Mouse (Mus musculus): ENCODE results near the gene Rpl13a. TPM values are rescaled to one million over a fixed set of nuclear protein-coding genes. Genes with fewer than 3 reads are reported as not detected.
A peak's percentile ranks its signal among the peaks of the same experiment; 100 is the strongest.
"Not testable (repeated sequence)": the region's sequence is repeated elsewhere in the genome, so short reads cannot be mapped to it uniquely, and the experiment has no call there.

Rpl13a gene
- polyA plus RNA-seq, 1 experiment from 2014 or later, result 1,710 TPM

DNA sequence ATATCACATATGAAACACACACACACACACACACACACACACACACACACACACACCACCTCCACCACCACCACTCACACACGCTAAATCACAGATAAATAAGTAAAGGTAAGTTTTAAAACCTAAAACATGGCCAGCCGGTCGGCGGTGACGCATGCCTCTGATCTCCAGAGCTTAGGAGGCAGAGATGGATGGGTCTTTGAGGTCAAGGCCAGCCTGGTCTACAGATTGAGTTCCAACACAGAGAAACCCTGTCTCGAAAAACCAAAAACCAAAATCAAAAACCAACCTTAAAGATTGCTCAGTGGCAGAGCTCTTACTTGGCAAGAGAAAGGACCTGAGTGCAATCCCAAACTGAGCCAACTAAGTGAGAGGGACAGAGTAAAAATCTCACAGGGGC, 28.5 kb downstream of the Rpl13a start:
- no peak for ATAC-seq (replicated peaks; ENCODE audit: low FRiP score, low TSS enrichment, low read depth)
- H3K27ac ChIP-seq (ENCODE audit: low read depth), result no peak overlapping the region
- WGBS, result 88% methylated on average over 6 of the region's 6 CpGs

DNA sequence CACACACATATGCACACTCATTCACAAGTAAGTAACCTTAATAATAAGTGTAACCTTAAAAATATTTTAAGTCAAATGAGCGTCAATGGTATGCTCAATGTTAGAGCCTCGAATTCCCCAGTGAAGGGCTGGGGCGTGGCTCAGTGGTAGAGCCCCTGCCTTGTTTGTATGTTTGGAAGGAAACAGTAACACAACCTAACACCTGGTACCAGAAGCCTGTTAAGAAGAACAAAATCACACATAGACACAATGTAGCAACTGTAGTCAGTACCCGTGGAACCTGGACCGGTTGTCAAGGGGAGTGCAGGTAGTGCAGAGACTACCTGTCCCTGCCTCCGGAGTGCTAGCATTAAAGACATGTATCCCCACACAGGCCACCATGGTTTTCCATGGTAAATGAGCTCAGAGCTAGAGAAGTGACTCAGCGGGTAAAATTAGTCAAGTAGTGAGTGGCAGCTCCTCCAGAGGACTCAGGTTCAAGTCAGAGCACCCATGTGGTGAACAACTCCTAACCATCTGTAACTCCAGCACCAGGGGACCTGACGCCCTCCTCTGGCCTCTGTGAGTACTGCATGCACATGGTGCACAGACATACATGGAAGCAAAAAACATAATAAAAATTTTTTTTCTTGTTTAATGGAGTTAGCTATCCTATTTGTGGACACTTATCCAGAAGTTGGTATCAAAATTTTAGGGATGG, 29.9 kb downstream of the Rpl13a start:
- 0 out of 2 replicates have a peak, but pooled peaks cover 3% of the 10 kb centered on the region for H3K36me3 ChIP-seq (ENCODE audit: control insufficient read depth, insufficient read depth, low read length)
- DNase-seq (ENCODE audit: low spot score) (no peak), ATAC-seq (replicated peaks; ENCODE audit: low FRiP score, low TSS enrichment, low read depth) (no peak)
- no peak overlapping the region for H3K27ac ChIP-seq (ENCODE audit: low read depth)
- H3K4me1 ChIP-seq (replicated peaks; ENCODE audit: control insufficient read depth, insufficient read depth, low read length), result peaks cover 19% of the 10 kb centered on the region
- H3K27me3 ChIP-seq (replicated peaks; ENCODE audit: control insufficient read depth, insufficient read depth, low read length), result no peaks in the 10 kb centered on the region
- no peak overlapping the region for H3K4me3 ChIP-seq (ENCODE audit: low read depth, low read length)
- 90% methylated on average over 8 of the region's 8 CpGs for WGBS
- no peak overlapping the region for H3K9ac ChIP-seq (ENCODE audit: low read length)
- H3K9me3 ChIP-seq (ENCODE audit: control insufficient read depth, low read length), result no peaks in the 10 kb centered on the region
- H3K4me2 ChIP-seq (ENCODE audit: low read length), result no peak overlapping the region

More for the DNA sequence above, 28.5 kb downstream of the Rpl13a start:
- 0 out of 2 replicates have a peak, but pooled peaks cover 3% of the 10 kb centered on the region for H3K36me3 ChIP-seq (ENCODE audit: control insufficient read depth, insufficient read depth, low read length)
- no peak overlapping the region for H3K4me2 ChIP-seq (ENCODE audit: low read length)
- no peak overlapping the region for H3K9ac ChIP-seq (ENCODE audit: low read length)
- no peaks in the 10 kb centered on the region for H3K9me3 ChIP-seq (ENCODE audit: control insufficient read depth, low read length)
- peaks cover 17% of the 10 kb centered on the region for H3K4me1 ChIP-seq (replicated peaks; ENCODE audit: control insufficient read depth, insufficient read depth, low read length)
- H3K27me3 ChIP-seq (replicated peaks; ENCODE audit: control insufficient read depth, insufficient read depth, low read length), result no peaks in the 10 kb centered on the region
- no peak for DNase-seq (ENCODE audit: low spot score)
- H3K4me3 ChIP-seq (ENCODE audit: low read depth, low read length), result no peak overlapping the region

DNA sequence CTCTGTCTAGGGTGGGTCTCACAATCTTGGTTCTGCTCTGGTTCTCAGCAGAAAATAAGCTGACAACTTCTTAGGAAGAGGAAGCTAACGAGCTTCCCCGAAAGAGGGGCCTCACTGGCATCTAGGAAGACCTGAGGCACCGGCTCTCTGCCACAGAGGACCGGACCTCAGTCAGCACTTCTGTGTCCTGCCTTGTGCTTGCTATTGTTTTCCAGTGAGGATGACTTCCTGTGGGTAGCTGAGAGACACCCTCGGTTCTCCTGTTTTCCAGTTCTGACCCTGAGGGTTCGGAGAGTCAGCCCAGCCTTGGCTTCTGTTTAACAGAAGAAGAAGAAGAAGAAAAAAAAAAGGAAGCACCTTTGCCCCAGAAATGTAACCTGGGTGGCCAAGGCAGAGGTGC, 31.1 kb downstream of the Rpl13a start:
- Histone ChIP-seq H3K4me2 (ENCODE audit: low read length) (no peak overlapping the region), H3K36me3 (ENCODE audit: control insufficient read depth, insufficient read depth, low read length) (0 out of 2 replicates have a peak, but pooled peaks cover 3% of the 10 kb centered on the region), H3K9ac (ENCODE audit: low read length) (no peak overlapping the region), H3K27ac (ENCODE audit: low read depth) (no peak overlapping the region), H3K27me3 (replicated peaks; ENCODE audit: control insufficient read depth, insufficient read depth, low read length) (no peaks in the 10 kb centered on the region), H3K4me3 (ENCODE audit: low read depth, low read length) (no peak overlapping the region), H3K9me3 (ENCODE audit: control insufficient read depth, low read length) (no peaks in the 10 kb centered on the region), H3K4me1 (replicated peaks; ENCODE audit: control insufficient read depth, insufficient read depth, low read length) (peaks cover 19% of the 10 kb centered on the region)
- no peak for ATAC-seq (replicated peaks; ENCODE audit: low FRiP score, low TSS enrichment, low read depth)
- 72% methylated on average over 6 of the region's 6 CpGs for WGBS
- no peak for DNase-seq (ENCODE audit: low spot score)

DNA sequence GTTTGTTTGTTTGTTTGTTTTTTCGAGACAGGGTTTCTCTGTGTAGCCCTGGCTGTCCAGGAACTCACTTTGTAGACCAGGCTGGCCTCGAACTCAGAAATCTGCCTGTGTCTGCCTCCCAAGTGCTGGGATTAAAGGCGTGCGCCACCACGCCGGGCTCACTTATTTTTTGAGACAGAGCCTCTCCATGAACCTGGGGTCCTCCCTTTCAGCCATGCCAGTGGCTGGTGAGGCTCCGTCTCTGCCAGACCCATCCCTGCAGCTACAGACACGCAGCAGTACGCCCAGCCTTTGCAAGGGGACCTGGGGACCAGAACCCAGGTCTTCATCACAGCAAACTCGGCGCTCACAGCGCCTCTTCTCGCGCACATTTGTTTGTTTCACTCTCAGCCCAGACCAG, 32.6 kb downstream of the Rpl13a start:
- not testable (repeated sequence) for H3K27ac ChIP-seq (ENCODE audit: low read depth); H3K4me2 ChIP-seq (ENCODE audit: low read length); H3K4me3 ChIP-seq (ENCODE audit: low read depth, low read length); H3K9ac ChIP-seq (ENCODE audit: low read length); H3K36me3 ChIP-seq (ENCODE audit: control insufficient read depth, insufficient read depth, low read length); H3K27me3 ChIP-seq (replicated peaks; ENCODE audit: control insufficient read depth, insufficient read depth, low read length); H3K9me3 ChIP-seq (ENCODE audit: control insufficient read depth, low read length); ATAC-seq (replicated peaks; ENCODE audit: low FRiP score, low TSS enrichment, low read depth); DNase-seq (ENCODE audit: low spot score)
- peaks cover 16% of the 10 kb centered on the region for H3K4me1 ChIP-seq (replicated peaks; ENCODE audit: control insufficient read depth, insufficient read depth, low read length)
- 94% methylated on average over 14 of the region's 14 CpGs for WGBS

DNA sequence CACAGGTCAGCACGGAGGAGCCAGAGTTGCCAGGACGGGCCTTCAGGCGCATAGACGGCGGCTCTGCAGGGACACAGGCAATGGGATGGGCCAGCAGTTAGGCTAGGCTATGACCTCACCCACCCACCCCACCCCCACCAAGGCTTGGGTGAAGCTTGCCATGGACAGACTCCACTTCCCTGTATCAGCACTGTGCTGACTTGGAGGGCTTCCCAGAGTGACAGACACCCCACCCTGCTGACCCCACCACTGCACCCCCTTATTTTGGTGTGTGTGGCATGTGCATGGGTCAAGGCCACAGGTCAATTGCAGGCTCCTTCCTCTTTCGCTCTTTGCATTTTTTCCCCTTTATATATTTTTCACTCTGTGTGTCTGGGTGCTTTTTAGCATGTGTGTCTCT, 33.2 kb downstream of the Rpl13a start:
- no peaks in the 10 kb centered on the region for H3K27me3 ChIP-seq (replicated peaks; ENCODE audit: control insufficient read depth, insufficient read depth, low read length)
- 69% methylated on average over 6 of the region's 6 CpGs for WGBS
- H3K9ac ChIP-seq (ENCODE audit: low read length), result no peak overlapping the region
- no peaks in the 10 kb centered on the region for H3K9me3 ChIP-seq (ENCODE audit: control insufficient read depth, low read length)
- DNase-seq (ENCODE audit: low spot score), result no peak
- peaks cover 20% of the 10 kb centered on the region for H3K4me1 ChIP-seq (replicated peaks; ENCODE audit: control insufficient read depth, insufficient read depth, low read length)
- H3K4me2 ChIP-seq (ENCODE audit: low read length), result no peak overlapping the region
- no peak for ATAC-seq (replicated peaks; ENCODE audit: low FRiP score, low TSS enrichment, low read depth)
- H3K4me3 ChIP-seq (ENCODE audit: low read depth, low read length), result no peak overlapping the region
- 0 out of 2 replicates have a peak, but pooled peaks cover 3% of the 10 kb centered on the region for H3K36me3 ChIP-seq (ENCODE audit: control insufficient read depth, insufficient read depth, low read length)
- no peak overlapping the region for H3K27ac ChIP-seq (ENCODE audit: low read depth)

DNA sequence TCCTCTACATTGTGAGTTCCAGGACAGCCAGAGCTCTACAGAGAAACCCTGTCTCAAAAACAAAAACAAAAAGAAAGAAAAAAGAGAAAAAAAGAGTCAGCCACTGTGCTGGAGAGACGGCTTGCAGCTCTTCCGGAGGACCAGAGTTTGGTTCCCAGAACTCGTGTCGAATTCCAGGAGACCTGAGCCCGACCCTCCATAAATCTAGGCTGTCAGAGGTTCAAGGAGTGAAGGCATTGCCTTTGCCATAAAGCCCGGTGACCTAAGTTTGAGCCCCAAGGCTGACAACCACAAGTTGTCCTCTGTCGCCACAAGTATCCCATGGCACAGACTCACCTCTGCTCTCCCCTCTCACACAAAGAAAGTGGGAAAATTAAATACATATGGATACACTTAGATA, 34.4 kb downstream of the Rpl13a start:
- H3K4me3 ChIP-seq (ENCODE audit: low read depth, low read length), result no peak overlapping the region
- no peak for ATAC-seq (replicated peaks; ENCODE audit: low FRiP score, low TSS enrichment, low read depth)
- H3K9me3 ChIP-seq (ENCODE audit: control insufficient read depth, low read length), result no peaks in the 10 kb centered on the region
- no peaks in the 10 kb centered on the region for H3K27me3 ChIP-seq (replicated peaks; ENCODE audit: control insufficient read depth, insufficient read depth, low read length)
- 0 out of 2 replicates have a peak, but pooled peaks cover 6% of the 10 kb centered on the region for H3K36me3 ChIP-seq (ENCODE audit: control insufficient read depth, insufficient read depth, low read length)
- DNase-seq (ENCODE audit: low spot score), result no peak
- no peak overlapping the region for H3K4me2 ChIP-seq (ENCODE audit: low read length)
- WGBS, result 23% methylated on average over 7 of the region's 7 CpGs
- no peak overlapping the region for H3K9ac ChIP-seq (ENCODE audit: low read length)
- no peak overlapping the region for H3K27ac ChIP-seq (ENCODE audit: low read depth)
- H3K4me1 ChIP-seq (replicated peaks; ENCODE audit: control insufficient read depth, insufficient read depth, low read length), result peaks cover 22% of the 10 kb centered on the region

DNA sequence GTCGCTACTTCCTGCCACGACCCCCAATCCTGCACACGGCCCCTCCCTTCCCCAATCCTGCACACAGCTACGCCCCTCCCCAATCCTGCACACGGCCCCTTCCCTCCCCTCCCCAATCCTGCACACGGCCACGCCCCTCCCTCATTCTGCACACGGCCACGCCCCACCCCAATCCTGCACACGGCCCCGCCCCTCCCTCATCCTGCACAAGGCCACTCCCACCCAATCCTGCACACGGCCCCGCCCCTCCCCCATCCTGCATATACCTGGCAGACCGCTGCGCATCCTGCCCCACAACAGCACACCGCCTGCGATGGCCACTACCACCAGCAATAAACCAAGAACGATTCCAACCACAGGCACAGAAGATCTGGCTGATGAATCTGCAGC, 35.0 kb downstream of the Rpl13a start:
- H3K9me3 ChIP-seq (ENCODE audit: control insufficient read depth, low read length), result no peaks in the 10 kb centered on the region
- ATAC-seq (replicated peaks; ENCODE audit: low FRiP score, low TSS enrichment, low read depth), result no peak
- DNase-seq (ENCODE audit: low spot score), result no peak

DNA sequence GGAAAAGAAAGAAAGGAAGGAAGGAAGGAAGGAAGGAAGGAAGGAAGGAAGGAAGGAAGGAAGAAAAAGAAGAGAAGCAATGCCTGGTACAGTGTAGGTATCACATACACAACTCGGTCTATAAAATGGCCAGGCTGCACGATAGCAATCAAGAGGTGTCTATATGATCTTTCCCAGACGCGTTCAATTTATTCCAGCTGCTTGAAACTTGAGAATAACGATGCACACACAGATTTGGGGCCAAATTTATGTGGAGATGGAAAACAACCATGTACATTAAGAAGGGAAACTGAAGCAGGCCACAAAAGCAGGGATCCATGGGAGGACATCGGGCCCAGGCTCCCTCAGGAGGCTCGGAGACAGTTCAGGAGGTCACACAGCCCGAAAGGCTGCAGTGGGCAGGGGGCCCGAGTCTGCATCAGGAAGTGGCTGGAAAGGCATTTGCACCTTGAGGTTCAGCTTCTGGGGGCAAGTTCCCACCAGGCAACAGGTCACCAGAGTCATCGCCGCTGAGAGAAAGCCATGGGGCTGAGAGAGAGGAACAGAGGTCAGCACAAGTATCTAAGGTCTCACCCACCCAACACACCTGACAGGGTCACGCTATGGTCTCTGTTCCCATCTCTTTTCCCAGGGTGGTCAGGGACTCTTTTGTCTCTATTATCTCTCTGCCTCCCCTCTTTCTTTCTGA, 35.6 kb downstream of the Rpl13a start:
- ATAC-seq (replicated peaks; ENCODE audit: low FRiP score, low TSS enrichment, low read depth) (no peak), DNase-seq (ENCODE audit: low spot score) (no peak)
- Histone ChIP-seq H3K9me3 (ENCODE audit: control insufficient read depth, low read length) (no peaks in the 10 kb centered on the region), H3K36me3 (ENCODE audit: control insufficient read depth, insufficient read depth, low read length) (peaks cover 17% of the 10 kb centered on the region), H3K4me2 (ENCODE audit: low read length) (peak overlapping the region; percentile 69; the same call in 1 of the 2 replicates), H3K4me3 (ENCODE audit: low read depth, low read length) (no peak overlapping the region), H3K9ac (ENCODE audit: low read length) (no peak overlapping the region), H3K27ac (ENCODE audit: low read depth) (peak overlapping the region; percentile 89), H3K27me3 (replicated peaks; ENCODE audit: control insufficient read depth, insufficient read depth, low read length) (no peaks in the 10 kb centered on the region), H3K4me1 (replicated peaks; ENCODE audit: control insufficient read depth, insufficient read depth, low read length) (peaks cover 22% of the 10 kb centered on the region)
- WGBS, result 38% methylated on average over 12 of the region's 12 CpGs

More for the DNA sequence above, 35.0 kb downstream of the Rpl13a start:
- H3K4me2 ChIP-seq (ENCODE audit: low read length), result no peak overlapping the region
- no peaks in the 10 kb centered on the region for H3K27me3 ChIP-seq (replicated peaks; ENCODE audit: control insufficient read depth, insufficient read depth, low read length)
- peaks cover 12% of the 10 kb centered on the region for H3K36me3 ChIP-seq (ENCODE audit: control insufficient read depth, insufficient read depth, low read length)
- H3K4me3 ChIP-seq (ENCODE audit: low read depth, low read length), result no peak overlapping the region
- H3K4me1 ChIP-seq (replicated peaks; ENCODE audit: control insufficient read depth, insufficient read depth, low read length), result peaks cover 22% of the 10 kb centered on the region
- peak overlapping the region; percentile 89 for H3K27ac ChIP-seq (ENCODE audit: low read depth)
- no peak overlapping the region for H3K9ac ChIP-seq (ENCODE audit: low read length)
- 29% methylated on average over 16 of the region's 18 CpGs for WGBS
